Mouse (Mus musculus): ENCODE results near the gene Stt3b.

Stt3b gene

DNA sequence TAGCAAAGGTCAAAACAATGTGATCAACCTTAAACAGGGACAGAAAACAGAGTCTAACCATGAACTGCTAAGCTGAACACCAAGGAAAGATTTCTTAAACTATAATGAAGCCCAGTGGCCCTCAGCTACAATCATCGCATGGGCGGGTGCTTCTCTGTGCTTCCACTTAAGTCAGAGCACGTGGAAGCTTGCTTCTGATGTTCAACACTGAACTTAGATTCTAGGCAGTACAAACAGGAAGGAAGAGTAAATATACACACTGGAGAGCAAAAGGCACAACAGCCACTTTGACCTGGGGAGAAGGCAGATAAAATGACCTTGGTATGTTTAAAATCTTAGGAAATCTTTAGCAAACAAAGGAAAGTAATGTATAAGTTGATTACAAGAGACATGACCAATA is 38.7 kb downstream of the Stt3b start:
- no peak for DNase-seq (ENCODE audit: low spot score in 2 of 2)

DNA sequence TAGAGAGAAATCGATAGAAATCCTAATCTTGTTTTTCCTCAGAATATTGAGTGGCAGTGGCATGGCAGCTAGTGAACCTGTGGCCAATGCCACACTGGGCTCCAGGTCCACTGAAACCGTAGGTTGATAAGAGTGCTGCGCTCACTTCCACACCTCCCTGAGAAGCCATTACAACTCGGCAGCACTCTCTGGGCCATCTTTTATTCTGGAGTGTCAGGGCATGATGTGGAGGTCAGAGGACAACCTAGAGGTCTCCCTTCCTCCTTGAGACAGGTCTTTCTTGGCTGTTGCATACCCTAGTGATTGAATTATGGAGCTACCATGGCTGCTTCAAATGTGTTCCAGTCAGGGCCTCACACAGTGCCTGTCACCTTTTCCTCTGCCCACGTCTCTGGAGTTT is 48.3 kb downstream of the Stt3b start:
- no peak for DNase-seq (ENCODE audit: low spot score in 2 of 2)

DNA sequence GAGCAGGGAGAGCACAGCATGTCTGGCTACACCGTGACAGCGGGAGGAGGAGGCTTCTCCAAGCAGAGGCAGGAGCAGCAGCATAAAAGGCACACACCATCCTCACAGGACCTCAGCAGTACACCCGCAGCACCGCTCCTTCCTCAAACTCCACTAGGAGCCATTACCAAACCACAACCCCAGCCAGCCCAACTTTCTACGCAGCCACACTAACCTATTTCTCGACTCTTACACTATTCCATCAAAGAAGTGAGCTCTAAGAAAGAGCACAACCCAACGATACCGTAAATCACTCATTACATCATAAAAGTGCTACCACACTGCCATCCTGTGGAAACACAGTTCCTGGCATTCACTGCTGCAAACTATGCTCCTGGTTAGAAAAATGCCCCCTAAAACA is 48.8 kb downstream of the Stt3b start:
- DNase-seq (ENCODE audit: low spot score in 2 of 2), result no peak

- DNase-seq (ENCODE audit: low spot score in 2 of 2), result no peak
These were observed 49.8 kb downstream of the Stt3b start for GRCm38 (mm10) chr9:115260464-115260863.

DNA sequence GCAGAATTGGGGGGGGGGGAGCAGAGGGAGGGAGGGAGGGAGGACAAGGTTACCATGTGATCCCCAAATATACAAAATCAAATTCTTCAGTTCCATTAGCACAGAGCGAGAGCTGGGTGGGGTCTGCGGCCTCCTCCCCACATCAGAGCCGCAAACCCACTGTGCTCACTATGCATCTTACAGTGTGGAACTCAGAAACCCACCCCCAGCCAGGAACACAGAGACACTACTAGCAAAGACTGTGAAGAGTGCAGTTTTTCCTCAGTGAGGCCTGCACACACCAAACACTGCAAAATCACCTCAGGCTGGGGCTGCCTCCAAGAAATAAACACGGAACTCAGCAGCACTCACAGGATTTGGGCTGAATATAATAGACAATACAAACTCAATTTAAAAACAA is 50.4 kb downstream of the Stt3b start:
- DNase-seq (ENCODE audit: low spot score in 2 of 2), result no peak

DNA sequence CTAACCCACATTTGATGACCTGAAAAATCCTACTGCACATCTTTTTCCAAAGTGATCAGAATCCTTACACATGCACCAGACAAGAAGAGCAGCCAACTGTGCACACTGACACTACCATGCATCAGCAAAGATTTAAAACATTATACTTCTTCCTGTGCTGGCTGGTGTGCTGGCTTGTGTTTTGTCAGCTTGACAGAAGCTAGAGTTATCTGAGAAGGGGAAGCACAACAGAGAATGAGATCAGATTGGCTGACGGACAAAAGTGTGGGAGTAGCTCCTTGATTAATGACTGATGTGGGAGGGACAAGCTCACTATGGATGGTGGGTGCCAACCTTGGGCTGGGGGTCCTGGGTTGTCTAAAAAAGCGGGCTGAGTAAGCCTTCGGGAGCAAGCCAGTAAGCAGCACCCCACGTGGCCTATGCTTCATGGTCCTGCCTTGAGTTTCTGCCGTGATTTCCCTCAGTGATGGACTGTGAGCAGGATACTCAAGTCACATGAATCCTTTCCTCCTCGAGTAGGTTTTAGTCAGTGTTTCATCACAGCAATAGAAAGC is 52.4 kb downstream of the Stt3b start:
- no peak for DNase-seq (ENCODE audit: low spot score in 2 of 2)

DNA sequence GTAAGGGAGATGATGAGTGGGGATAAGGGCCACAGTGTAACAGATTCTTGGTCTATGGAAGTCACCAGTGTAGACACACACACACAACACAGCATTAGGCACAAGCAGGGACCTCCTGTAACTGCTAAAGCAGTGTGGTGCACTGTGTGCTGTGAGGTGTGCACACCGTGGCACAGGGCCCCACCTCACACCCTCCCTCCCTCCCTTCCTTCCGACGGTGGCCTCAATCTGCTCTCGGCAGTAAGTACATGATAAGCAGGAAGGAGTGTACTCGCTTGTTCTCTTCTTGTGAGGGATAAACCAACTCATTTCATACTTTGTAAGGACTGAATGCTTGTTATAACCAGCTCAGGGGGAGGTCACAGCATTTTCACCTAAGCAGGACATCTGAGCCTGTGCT is 61.1 kb downstream of the Stt3b start:
- no peak for DNase-seq (ENCODE audit: low spot score in 2 of 2)

DNA sequence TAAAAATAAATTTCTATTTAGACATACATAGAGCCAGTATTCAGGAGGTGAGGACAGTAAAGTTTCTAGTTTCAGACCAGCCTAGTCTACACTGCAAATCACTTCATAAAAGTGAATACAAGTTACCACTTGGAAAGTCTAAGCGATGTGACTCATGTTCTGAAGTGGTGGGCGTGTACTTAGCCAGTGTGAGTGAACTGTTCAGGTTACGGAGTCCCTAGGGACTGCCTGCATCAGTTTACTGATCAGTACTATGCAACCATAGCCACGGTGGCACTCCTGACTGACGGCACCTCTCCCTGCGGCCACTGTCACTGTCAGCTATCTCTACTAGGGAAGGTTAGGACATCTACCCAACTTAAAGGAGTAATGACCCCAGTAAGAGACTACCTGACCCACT is 65.1 kb downstream of the Stt3b start:
- DNase-seq (ENCODE audit: low spot score in 2 of 2), result no peak

DNA sequence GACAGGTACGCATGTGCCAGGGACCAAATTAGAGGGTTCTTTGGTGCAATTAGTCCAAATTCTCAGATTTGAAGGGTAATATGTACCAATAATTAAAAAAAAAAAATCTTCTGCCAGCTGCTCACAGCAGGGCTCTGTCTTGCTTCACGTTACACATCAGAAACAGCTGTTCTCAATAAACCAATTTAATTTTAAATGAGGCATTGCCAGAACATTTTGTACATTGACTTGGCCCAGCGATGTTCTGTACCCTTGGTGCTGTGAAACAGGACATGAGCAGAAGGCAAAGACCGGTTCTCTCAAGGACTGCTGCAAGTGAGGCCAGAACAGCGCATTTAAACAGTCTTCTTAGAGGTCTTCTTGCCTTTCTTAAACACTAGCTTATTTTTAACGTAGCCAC is 66.6 kb downstream of the Stt3b start:
- no peak for DNase-seq (ENCODE audit: low spot score in 2 of 2)

- no peak for DNase-seq (ENCODE audit: low spot score in 2 of 2)
These were observed 70.4 kb downstream of the Stt3b start for GRCm38 (mm10) chr9:115239861-115240260.

DNA sequence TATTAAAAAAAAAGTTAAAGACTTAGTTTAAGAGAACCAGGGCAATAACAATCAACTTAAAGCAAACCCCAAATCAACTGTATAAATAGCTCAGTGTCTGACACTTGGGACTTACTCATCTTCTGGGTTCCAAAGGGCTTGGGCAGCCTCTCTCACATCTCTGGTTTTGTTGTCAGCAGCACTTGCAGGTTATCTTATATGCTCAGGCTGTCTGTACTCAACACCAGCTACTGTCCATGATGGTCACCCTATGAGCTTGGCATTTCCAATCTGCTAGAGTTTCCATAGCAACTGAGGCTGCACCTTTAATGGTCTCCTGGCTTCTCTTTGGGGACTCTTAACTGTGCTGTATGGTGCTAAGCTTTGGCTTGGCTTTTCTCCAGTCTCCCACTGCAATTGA is 72.3 kb downstream of the Stt3b start:
- no peak for DNase-seq (ENCODE audit: low spot score in 2 of 2)

GRCm38 (mm10) chr9:115236352-115236841 is 73.8 kb downstream of the Stt3b start:
- no peak for DNase-seq (ENCODE audit: low spot score in 2 of 2)

DNA sequence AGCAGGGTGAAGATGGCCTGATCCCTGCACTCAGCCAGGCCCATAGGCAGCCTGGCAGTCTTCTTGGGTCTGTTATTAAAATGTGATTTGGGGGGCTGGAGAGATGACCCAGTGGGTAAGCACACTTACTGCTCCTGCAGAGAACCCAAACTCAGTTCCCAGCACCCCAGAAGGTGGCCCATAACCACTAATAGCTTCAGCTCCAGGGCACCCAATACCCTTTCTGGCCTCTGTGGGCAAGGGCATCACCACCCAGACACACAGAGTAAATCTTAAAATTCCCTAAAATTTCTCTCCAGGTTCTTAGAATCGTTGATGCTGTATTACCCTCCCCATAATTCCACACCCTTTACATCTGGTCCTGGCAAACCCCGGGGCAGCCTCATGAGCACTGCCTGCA is 75.7 kb downstream of the Stt3b start:
- no peak for DNase-seq (ENCODE audit: low spot score in 2 of 2)

DNA sequence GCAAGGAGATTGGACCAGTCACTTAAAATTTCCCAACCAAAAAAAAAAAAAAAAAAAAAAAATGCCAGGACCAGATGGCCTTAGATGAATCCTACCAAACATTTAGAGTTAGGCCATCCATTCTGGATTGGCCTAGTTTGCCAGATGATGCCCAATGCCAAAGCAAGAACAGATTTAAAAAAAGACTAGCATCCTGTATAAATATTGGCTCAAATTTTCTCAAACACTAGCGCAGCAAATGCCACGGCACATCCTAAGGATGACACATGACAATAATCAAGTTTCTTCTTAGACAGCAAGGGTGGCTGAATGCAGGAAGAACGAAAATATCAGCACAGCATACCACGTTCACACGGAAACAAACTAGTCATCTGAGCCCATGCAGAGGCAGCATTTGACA is 76.5 kb downstream of the Stt3b start:
- no peak for DNase-seq (ENCODE audit: low spot score in 2 of 2)

GRCm38 (mm10) chr9:115231476-115231875 is 78.7 kb downstream of the Stt3b start:
- no peak for DNase-seq (ENCODE audit: low spot score in 2 of 2)

DNA sequence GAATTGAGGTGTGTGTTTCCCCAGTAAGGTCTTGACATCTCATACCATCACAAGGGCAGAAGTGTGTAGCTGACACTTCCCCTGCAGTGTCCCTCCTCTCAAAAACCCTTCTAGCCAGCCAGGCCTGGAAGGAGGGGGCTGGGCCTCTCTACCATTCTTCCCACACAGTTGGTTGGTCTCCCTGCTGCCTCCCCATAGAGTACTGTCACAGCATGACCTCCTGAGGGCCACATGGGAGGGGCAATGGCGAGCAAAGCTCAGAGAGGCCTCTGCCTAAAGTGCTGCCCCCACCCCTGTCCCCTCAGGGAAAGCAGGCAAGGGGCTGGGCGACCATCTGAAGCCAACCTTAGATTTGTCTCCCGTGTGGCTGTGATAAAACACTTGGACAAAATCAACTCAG is 80.1 kb downstream of the Stt3b start:
- no peak for DNase-seq (ENCODE audit: low spot score in 2 of 2)

- no peak for DNase-seq (ENCODE audit: low spot score in 2 of 2)
These were observed 80.5 kb downstream of the Stt3b start for GRCm38 (mm10) chr9:115229676-115230075.

- no peak for DNase-seq (ENCODE audit: low spot score in 2 of 2)
These were observed 81.1 kb downstream of the Stt3b start for GRCm38 (mm10) chr9:115229145-115229544.

GRCm38 (mm10) chr9:115224744-115225354 is 85.4 kb downstream of the Stt3b start:
- no peak for DNase-seq (ENCODE audit: low spot score in 2 of 2)

GRCm38 (mm10) chr9:115221265-115221664 is 89.0 kb downstream of the Stt3b start:
- no peak for DNase-seq (ENCODE audit: low spot score in 2 of 2)

GRCm38 (mm10) chr9:115220466-115220865 is 89.8 kb downstream of the Stt3b start:
- no peak for DNase-seq (ENCODE audit: low spot score in 2 of 2)

GRCm38 (mm10) chr9:115217984-115218383 is 92.2 kb downstream of the Stt3b start:
- no peak for DNase-seq (ENCODE audit: low spot score in 2 of 2)

GRCm38 (mm10) chr9:115215830-115216701 is 94.2 kb downstream of the Stt3b start:
- no peak for DNase-seq (ENCODE audit: low spot score in 2 of 2)

All from cerebellum, postnatal 4 days (tissue).